Mouse (Mus musculus): ENCODE results near the gene Vangl1. TPM values are rescaled to one million over a fixed set of nuclear protein-coding genes. Genes with fewer than 3 reads are reported as not detected.

Gene Vangl1
- 21.4 and 21.7 TPM in 2 replicates for polyA plus RNA-seq (2015; fragmentation: Nextera tagmentation; extraction: Ambion mirVana)

DNA sequence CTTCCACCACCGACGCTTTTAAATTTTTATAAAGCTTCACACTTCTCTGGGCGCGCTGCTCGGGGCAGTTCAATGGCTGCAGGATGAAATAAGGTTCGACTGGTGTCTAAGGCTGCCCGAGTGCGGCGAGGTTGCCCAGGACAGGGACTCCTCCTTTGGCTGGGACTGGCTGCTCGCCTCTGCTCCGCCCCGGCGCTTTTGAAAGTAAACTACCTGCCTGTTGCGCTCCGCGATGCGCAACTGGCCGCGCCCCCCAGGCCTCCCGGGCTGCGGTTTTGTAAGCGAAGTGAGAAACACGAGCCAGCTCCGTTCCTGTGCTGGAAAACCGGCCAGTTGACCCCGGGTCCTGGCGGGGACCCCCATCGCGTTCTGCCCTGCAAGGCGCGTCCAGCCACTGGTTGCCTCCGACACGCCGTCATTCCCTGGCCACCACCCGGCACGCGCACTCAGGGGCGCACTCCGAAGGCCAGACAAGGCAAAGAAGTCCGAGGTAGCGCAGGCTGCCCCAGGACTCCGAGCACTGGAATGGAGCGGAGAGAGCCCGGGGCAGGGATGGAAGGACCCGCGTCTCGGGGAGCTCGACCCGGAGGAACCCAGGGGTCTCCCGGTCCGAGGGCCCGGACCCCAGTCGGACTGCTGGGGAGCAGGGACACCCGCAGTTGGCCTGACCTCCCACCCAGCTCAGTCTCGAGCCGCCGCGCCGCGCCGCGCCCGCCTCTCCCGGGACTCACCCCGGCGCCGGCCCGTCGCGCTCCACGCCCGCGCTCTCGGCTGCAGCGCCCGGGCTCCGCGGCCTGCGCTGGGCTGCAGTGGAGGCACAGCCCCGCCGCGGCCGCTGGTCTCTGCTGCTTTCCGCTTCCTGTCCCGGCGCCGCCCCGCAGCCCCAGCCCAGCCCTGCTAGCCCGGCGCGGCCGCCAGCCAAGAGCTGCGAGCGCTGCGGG is at the start of gene Vangl1:
Gene Vangl1, minus strand, starts transcription at position 913 of the 941 bp plus-strand sequence.
- under 1% methylated on average over 82 of the region's 95 CpGs for WGBS
- ATAC-seq (ENCODE audit: borderline replicate concordance, extremely low read depth, low FRiP score, low TSS enrichment), result peak; percentile 93
- H3K4me1 ChIP-seq, result peaks cover 33% of the 10 kb centered on the region

DNA sequence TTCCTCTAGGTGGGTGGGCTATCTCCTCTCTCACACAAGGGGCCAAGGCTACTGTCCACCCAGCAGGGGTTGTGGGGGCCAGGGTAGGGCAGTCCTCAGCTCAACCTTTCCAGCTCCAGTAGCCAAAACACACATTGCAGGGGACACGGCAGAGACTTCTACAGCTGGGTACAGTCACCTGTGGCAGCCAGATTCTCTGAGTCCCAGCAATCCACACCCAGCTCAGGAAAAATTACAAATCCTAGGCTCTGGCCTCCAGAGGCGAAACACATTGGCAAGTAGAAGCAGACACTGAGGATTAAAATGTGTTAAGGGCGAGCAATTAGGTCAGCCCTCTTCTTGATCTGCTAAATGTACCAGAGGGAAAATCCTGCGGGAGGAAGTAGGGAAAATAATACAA is 49.1 kb upstream of the Vangl1 start:
- Histone ChIP-seq H3K27ac (no peak overlapping the region), H3K4me1 (no peaks in the 10 kb centered on the region), H3K27me3 (no peaks in the 10 kb centered on the region; the same call in 1 of the 2 replicates), H3K4me2 (no peak overlapping the region), H3K4me3 (no peak overlapping the region), H3K9me3 (no peaks in the 10 kb centered on the region), H3K36me3 (no peaks in the 10 kb centered on the region), H3K9ac (no peak overlapping the region)
- no peak for ATAC-seq (ENCODE audit: borderline replicate concordance, extremely low read depth, low FRiP score, low TSS enrichment)
- 73% methylated on average over 4 of the region's 4 CpGs for WGBS

More for the DNA sequence above, at the start of gene Vangl1:
- peak within 1 kb of the TSS; percentile 78 for H3K27ac ChIP-seq
- peaks cover 23% of the 10 kb centered on the region for H3K27me3 ChIP-seq
- no peaks in the 10 kb centered on the region for H3K9me3 ChIP-seq
- H3K36me3 ChIP-seq, result no peaks in the 10 kb centered on the region
- H3K4me2 ChIP-seq, result peak within 1 kb of the TSS; percentile 72
- H3K9ac ChIP-seq, result peak within 1 kb of the TSS; percentile 90
- H3K4me3 ChIP-seq, result peak within 1 kb of the TSS; percentile 64

DNA sequence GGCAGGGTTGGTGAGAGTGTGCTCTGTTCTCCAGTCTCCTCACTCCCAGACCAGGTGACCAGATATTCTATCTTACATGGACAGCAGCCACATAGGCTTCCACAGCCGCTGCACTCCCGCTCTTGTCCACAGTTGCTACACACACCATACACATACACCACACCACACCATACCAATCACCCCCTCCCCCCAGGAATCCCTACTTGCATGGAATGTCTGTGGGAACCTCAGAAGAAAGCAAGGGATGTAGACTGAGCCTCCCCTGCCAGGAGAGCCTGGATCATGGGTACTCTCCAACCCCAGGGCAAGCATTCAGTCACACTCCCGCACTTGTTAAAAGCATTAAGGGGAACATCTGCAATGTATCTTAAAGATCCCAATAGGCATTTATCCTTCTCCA is 48.4 kb upstream of the Vangl1 start:
- Histone ChIP-seq H3K4me3 (no peak overlapping the region), H3K9ac (no peak overlapping the region), H3K27me3 (no peaks in the 10 kb centered on the region; the same call in 1 of the 2 replicates), H3K27ac (no peak overlapping the region), H3K4me2 (no peak overlapping the region), H3K36me3 (no peaks in the 10 kb centered on the region), H3K4me1 (no peaks in the 10 kb centered on the region), H3K9me3 (no peaks in the 10 kb centered on the region)
- WGBS, result 75% methylated on average over 3 of the region's 3 CpGs
- ATAC-seq (ENCODE audit: borderline replicate concordance, extremely low read depth, low FRiP score, low TSS enrichment), result no peak

DNA sequence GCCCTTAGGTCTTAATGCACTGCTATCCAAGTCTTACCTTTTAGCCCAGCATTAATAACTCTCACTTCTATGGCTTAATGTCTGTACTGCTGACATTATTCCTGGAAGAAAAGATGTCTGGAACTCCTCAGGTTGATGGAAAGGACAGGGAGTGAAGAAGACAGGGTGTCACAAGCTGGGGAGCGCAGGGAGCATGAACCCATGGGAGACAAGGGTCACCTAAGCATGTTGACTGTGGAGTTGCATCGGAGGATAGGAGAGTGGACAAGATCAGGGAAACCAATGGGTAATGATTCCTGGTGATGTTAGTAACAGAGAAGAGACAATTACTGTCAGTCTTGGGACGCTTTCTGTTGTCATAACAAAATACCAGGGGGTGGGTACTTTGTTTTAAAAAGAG is 46.4 kb upstream of the Vangl1 start:
- H3K4me3 ChIP-seq, result no peak overlapping the region
- no peaks in the 10 kb centered on the region; the same call in 1 of the 2 replicates for H3K27me3 ChIP-seq
- WGBS, result 92% methylated on average over 3 of the region's 3 CpGs
- H3K4me2 ChIP-seq, result no peak overlapping the region
- H3K9ac ChIP-seq, result no peak overlapping the region
- no peaks in the 10 kb centered on the region for H3K9me3 ChIP-seq
- H3K36me3 ChIP-seq, result no peaks in the 10 kb centered on the region
- H3K4me1 ChIP-seq, result no peaks in the 10 kb centered on the region
- ATAC-seq (ENCODE audit: borderline replicate concordance, extremely low read depth, low FRiP score, low TSS enrichment), result no peak
- H3K27ac ChIP-seq, result no peak overlapping the region

DNA sequence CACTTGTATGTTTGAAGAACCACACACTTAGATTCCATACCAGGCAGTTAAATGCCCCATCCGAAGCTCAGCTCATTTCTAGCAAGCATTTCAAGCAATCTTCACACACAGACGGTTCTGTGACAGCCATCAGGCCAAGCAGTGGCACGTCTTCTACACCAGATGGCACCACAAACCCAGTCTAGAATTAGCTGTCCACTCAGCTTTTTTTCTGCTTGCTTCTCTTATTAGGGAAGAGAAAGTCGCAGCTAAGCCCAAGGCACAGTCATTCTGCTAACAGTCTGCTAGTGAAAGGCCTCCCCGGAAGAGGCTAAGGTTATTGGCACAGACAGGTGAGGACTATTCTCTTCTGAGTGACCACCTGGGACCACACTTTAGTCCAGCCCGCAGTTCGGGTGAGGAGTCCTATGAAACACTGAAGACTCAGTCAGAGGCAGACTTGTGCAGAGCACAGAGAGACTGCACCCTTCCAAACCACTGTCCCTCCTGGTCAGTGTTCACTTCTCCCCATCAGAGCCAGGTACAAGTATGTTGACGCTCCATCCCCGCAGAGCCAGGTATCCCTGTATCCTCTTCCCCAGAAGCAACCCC is 45.0 kb upstream of the Vangl1 start:
- no peak for ATAC-seq (ENCODE audit: borderline replicate concordance, extremely low read depth, low FRiP score, low TSS enrichment)
- Histone ChIP-seq H3K9ac (no peak overlapping the region), H3K4me3 (no peak overlapping the region), H3K4me2 (no peak overlapping the region), H3K9me3 (no peaks in the 10 kb centered on the region), H3K36me3 (no peaks in the 10 kb centered on the region), H3K4me1 (no peaks in the 10 kb centered on the region), H3K27ac (no peak overlapping the region), H3K27me3 (no peaks in the 10 kb centered on the region; the same call in 1 of the 2 replicates)
- WGBS, result 50% methylated on average over 9 of the region's 9 CpGs

DNA sequence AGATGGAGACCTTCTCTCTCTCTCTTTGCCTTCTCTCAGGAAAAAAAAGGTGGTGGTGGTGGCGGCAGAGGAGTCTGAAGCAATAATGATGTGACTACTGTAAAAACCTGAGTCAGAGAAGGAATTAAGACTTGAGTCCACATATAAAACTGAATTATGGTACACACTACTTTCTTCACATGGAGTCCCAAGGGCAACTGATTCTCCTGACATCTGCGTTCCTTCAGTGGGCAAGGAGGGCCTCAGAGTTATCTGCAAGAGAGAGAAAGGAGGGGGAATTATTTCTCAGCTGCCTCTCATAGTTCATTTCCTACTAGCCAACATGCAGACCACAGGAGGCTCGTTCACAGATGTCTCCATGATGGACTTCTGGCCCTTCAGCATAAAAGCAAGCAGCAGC is 40.1 kb upstream of the Vangl1 start:
- Histone ChIP-seq H3K27ac (no peak overlapping the region), H3K27me3 (peaks cover 12% of the 10 kb centered on the region; the same call in 1 of the 2 replicates), H3K4me3 (no peak overlapping the region), H3K9me3 (no peaks in the 10 kb centered on the region), H3K36me3 (no peaks in the 10 kb centered on the region), H3K9ac (no peak overlapping the region), H3K4me2 (no peak overlapping the region), H3K4me1 (no peaks in the 10 kb centered on the region)
- 84% methylated on average over 3 of the region's 3 CpGs for WGBS
- no peak for ATAC-seq (ENCODE audit: borderline replicate concordance, extremely low read depth, low FRiP score, low TSS enrichment)

DNA sequence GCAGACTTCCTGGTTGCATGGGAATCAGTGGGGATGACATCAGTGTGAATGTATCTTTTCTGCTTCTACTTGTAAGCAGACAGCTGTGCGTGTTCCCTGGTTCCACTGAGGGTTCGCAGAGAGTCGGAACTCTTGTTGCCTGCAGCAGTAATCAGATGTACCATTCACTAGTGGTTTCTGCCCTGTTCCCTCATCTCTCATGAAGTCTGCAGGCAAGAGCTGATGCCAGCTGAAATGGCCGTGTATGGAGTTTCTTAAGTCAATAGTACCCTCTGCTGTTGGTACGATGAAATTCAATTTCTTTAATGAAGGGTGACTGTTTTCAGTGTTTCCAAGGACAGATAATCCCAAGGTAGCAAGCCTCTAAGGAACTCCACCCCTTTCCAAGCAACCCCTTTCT is 38.4 kb upstream of the Vangl1 start:
- ATAC-seq (ENCODE audit: borderline replicate concordance, extremely low read depth, low FRiP score, low TSS enrichment), result no peak
- Histone ChIP-seq H3K4me1 (no peaks in the 10 kb centered on the region), H3K36me3 (no peaks in the 10 kb centered on the region), H3K27ac (no peak overlapping the region), H3K27me3 (peaks cover 12% of the 10 kb centered on the region; the same call in 1 of the 2 replicates), H3K9me3 (no peaks in the 10 kb centered on the region), H3K4me2 (no peak overlapping the region), H3K4me3 (no peak overlapping the region), H3K9ac (no peak overlapping the region)
- 45% methylated on average over 5 of the region's 5 CpGs for WGBS

DNA sequence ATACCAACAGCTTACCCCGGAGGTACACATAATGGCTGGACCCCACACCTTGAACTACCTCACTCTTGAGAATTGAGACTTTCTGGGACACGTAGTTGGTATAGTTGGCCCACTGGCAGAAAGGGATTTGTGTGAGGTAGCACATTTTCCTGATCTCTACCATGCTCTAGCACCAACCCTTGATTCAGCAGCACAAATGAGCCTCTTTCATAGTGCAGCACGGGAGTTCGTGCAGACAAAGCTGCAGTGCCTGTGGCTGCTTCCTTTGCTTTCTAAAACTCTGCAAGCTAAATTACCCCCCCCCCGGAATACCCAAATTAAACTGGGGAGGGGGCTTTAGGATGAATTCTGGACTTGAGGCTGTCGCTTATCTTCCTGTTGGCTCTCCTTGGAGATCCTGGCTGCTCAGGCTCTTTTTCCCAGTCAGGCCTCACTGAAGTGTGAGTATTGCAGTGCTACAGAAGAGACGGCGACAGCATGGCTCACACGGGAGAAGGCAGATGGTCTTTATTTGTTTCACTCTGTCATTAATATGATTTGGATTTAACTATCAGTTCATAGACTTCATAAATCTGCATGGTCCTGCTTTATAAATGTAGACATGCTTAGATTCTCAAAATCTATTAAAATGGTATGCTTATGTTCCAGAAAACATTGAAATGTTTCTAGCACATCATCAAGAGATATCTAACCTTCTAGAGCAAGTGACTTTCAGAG is 27.1 kb upstream of the Vangl1 start:
- H3K9ac ChIP-seq, result no peak overlapping the region
- peak; percentile 92 for ATAC-seq (ENCODE audit: borderline replicate concordance, extremely low read depth, low FRiP score, low TSS enrichment)
- WGBS, result 57% methylated on average over 9 of the region's 9 CpGs

DNA sequence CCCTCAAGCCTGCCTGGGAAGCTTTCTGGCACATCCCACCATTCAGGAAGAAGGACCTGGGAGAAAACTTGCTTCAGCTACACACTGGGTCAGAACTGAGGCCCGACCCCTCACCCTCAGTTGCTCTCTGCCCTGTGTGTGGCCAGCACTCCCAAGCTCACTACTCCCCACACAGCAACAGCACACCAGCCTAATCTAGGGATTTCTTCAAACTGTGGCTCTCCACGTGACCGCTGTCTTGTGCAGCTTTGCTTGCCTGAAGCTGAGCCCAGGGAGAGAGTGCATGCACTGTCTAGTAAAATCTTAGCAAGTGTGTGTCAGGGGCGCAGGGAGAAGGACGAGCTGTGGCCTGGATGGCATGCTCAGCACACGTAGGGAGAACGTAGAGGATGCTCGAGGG is 18.3 kb upstream of the Vangl1 start:
- Histone ChIP-seq H3K27ac (no peak overlapping the region), H3K27me3 (peaks cover 29% of the 10 kb centered on the region; the same call in 1 of the 2 replicates), H3K36me3 (no peaks in the 10 kb centered on the region), H3K9me3 (no peaks in the 10 kb centered on the region), H3K4me3 (no peak overlapping the region), H3K4me1 (no peaks in the 10 kb centered on the region), H3K9ac (no peak overlapping the region), H3K4me2 (no peak overlapping the region)
- no peak for ATAC-seq (ENCODE audit: borderline replicate concordance, extremely low read depth, low FRiP score, low TSS enrichment)
- 79% methylated on average over 8 of the region's 8 CpGs for whole genome bisulfite sequencing

More for the DNA sequence above, 27.1 kb upstream of the Vangl1 start:
- no peaks in the 10 kb centered on the region for H3K27me3 ChIP-seq
- H3K9me3 ChIP-seq, result 0 out of 2 replicates have a peak, but pooled peaks cover 3% of the 10 kb centered on the region
- H3K4me3 ChIP-seq, result no peak overlapping the region
- H3K4me2 ChIP-seq, result no peak overlapping the region
- no peak overlapping the region for H3K27ac ChIP-seq
- H3K4me1 ChIP-seq, result no peaks in the 10 kb centered on the region
- no peaks in the 10 kb centered on the region for H3K36me3 ChIP-seq

DNA sequence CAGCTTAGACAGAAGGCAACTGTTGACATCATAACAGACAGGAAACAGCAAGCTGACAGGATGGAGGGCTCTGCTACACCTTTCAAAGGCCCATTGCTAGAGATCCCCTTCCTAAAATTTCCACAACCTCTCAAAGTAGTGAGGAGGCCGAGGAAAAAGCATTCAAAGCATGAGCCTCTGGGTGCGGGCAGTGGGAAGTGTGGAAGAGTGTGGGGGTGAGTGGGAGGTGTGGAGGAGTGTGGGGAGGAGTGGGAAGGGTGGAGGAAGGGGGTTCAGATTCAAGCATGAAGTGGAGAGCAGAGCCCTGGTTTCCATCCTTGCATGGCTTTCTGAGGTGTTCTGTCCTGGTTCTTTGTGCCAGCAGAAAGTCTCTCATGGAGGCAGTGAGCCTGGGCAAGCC is 13.8 kb upstream of the Vangl1 start:
- peaks cover 10% of the 10 kb centered on the region; the same call in 1 of the 2 replicates for H3K27me3 ChIP-seq
- H3K27ac ChIP-seq, result no peak overlapping the region
- no peak overlapping the region for H3K4me3 ChIP-seq
- H3K4me1 ChIP-seq, result no peaks in the 10 kb centered on the region
- no peak overlapping the region for H3K9ac ChIP-seq
- 77% methylated on average over 2 of the region's 2 CpGs for WGBS
- no peaks in the 10 kb centered on the region for H3K36me3 ChIP-seq
- no peaks in the 10 kb centered on the region for H3K9me3 ChIP-seq
- no peak overlapping the region for H3K4me2 ChIP-seq
- no peak for ATAC-seq (ENCODE audit: borderline replicate concordance, extremely low read depth, low FRiP score, low TSS enrichment)

DNA sequence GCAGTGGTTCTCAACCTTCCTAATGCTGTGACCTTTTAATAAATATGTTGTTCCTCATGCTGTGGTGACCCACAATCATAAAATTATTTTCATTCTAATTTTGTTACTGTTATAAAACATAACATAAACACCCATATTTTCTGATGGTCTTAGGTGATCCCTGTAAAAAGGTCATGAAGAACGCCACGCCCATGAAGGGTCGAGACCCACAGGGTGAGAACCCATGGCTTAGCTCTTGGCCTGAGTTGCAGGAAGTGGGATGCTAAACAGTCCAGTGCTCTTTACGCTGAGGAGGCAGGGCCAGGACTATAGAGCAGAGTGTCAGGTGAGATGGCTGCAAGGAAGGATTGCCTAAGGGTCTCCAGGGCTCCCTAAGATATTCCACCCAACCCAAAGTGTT is 10.2 kb upstream of the Vangl1 start:
- no peaks in the 10 kb centered on the region for H3K27me3 ChIP-seq
- H3K27ac ChIP-seq, result no peak overlapping the region
- ATAC-seq (ENCODE audit: borderline replicate concordance, extremely low read depth, low FRiP score, low TSS enrichment), result no peak
- no peak overlapping the region for H3K9ac ChIP-seq
- 80% methylated on average over 4 of the region's 4 CpGs for WGBS
- H3K4me2 ChIP-seq, result no peak overlapping the region
- no peaks in the 10 kb centered on the region for H3K36me3 ChIP-seq
- H3K4me1 ChIP-seq, result no peaks in the 10 kb centered on the region
- no peaks in the 10 kb centered on the region for H3K9me3 ChIP-seq
- H3K4me3 ChIP-seq, result no peak overlapping the region

All from lung, embryonic 15.5 days (tissue).